Mouse (Mus musculus) small intestine, adult 2 months (tissue): Measurements from ENCODE around the gene Coro7. TPM values are rescaled to one million over a fixed set of nuclear protein-coding genes. Genes with fewer than 3 reads are reported as not detected.

ENCODE experiments used
- H3K27ac ChIP-seq: fragments of 200-500 bp; 2 replicates; pipeline ENCODE4 v1.5.1; 2012; ENCODE audit warnings: low read depth, low read length, control low read depth, inconsistent platforms; ENCODE audit not compliant: insufficient read depth
- H3K27me3 ChIP-seq: fragments of 200-500 bp; 2 replicates; pipeline ENCODE4 v1.6.1; 2012; ENCODE audit warnings: mild to moderate bottlenecking, moderate library complexity, low read length, inconsistent platforms; ENCODE audit not compliant: control insufficient read depth, insufficient read depth
- H3K36me3 ChIP-seq: fragments of 200-500 bp; 2 replicates; pipeline ENCODE4 v1.6.1; 2012; ENCODE audit warnings: mild to moderate bottlenecking, low read length, control low read depth, inconsistent platforms; ENCODE audit not compliant: control insufficient read depth, insufficient read depth
- H3K4me1 ChIP-seq: fragments of 200-500 bp; 2 replicates; pipeline ENCODE4 v1.6.1; 2012; ENCODE audit warnings: low read length, inconsistent platforms, mixed read lengths; ENCODE audit not compliant: control insufficient read depth, insufficient read depth, insufficient read length
- H3K4me3 ChIP-seq: fragments of 200-500 bp; 2 replicates; pipeline ENCODE4 v1.5.1; 2012; ENCODE audit warnings: low read depth, mild to moderate bottlenecking, control low read depth, inconsistent platforms, low read length, moderate library complexity
- CTCF ChIP-seq: fragments of 200-500 bp; IDR thresholded peaks from 2 replicates; pipeline ENCODE4 v1.5.1; 2012; ENCODE audit warnings: low read depth, mild to moderate bottlenecking, control low read depth, inconsistent platforms, low read length, moderate library complexity, mixed read lengths; ENCODE audit not compliant: insufficient replicate concordance, insufficient read length; ENCODE audit errors: extremely low read depth
- POLR2A ChIP-seq: fragments of 200-500 bp; IDR thresholded peaks from 2 replicates; pipeline ENCODE4 v1.6.1; 2012; ENCODE audit warnings: low read depth, mild to moderate bottlenecking, control low read depth, inconsistent platforms, low read length, moderate library complexity
- WGBS: fragments of 180-500 bp; shearing (Covaris S2); methylation state at CpG from one replicate; pipeline ENCODE4 v1.1.7; 2018; 5-methylcytosine and 5-hydroxymethylcytosine counted together
- polyA plus RNA-seq: library from polyadenylated mRNA; depleted of rRNA; stranded (reverse); fragments of >200 nt; gene quantifications from 2 replicates; pipeline ENCODE4 v1.2.3, GENCODE M21; 2012; rRNA removed

The Coro7 gene
- polyA plus RNA-seq, 1 experiment: 86.6 TPM

GRCm38 (mm10) chr16:4576873-4577272, 102.7 kb downstream of the Coro7 start:
- Histone ChIP-seq H3K4me1 (no peaks in the 10 kb centered on the region), H3K27ac (no peak overlapping the region), H3K4me3 (no peak overlapping the region), H3K27me3 (no peaks in the 10 kb centered on the region), H3K36me3 (no peaks in the 10 kb centered on the region)
- TF ChIP-seq POLR2A (no peak), CTCF (no peak)
- 79% methylated on average over 2 of the region's 2 CpGs for WGBS

Other genes with a start within 250 kb of the Coro7 start
- gene Srl, start 138.0 kb downstream of the Coro7 start, polyA plus RNA-seq: 0.18 and 0.25 TPM in 2 replicates
- gene Tfap4, start 119.9 kb downstream of the Coro7 start, polyA plus RNA-seq: 4.0 and 8.3 TPM in 2 replicates
- 8.6 and 10.1 TPM in 2 replicates for gene Glis2, start 85.1 kb downstream of the Coro7 start, polyA plus RNA-seq
- 6.0 and 8.7 TPM in 2 replicates for gene Pam16, start 54.8 kb downstream of the Coro7 start, polyA plus RNA-seq
- gene Vasn, start 39.8 kb downstream of the Coro7 start, polyA plus RNA-seq: 6.5 and 7.8 TPM in 2 replicates
- 10.2 and 13.7 TPM in 2 replicates for gene Dnaja3, start 39.8 kb downstream of the Coro7 start, polyA plus RNA-seq
- 2.2 and 5.6 TPM in 2 replicates for gene Nmral1, start 39.6 kb upstream of the Coro7 start, polyA plus RNA-seq
- 11.8 and 21.2 TPM in 2 replicates for gene Hmox2, start 46.6 kb upstream of the Coro7 start, polyA plus RNA-seq
- 51.7 and 87.4 TPM in 2 replicates for gene Cdip1, start 110.5 kb upstream of the Coro7 start, polyA plus RNA-seq
- gene 4930562C15Rik, start 155.6 kb upstream of the Coro7 start, polyA plus RNA-seq: not detected in 2 replicates
- 21.0 and 37.1 TPM in 2 replicates for gene Ubald1, start 200.5 kb upstream of the Coro7 start, polyA plus RNA-seq
- 81.9 and 164 TPM in 2 replicates for gene Mgrn1, start 206.5 kb upstream of the Coro7 start, polyA plus RNA-seq